Mouse (Mus musculus) heart, embryonic 15.5 days (tissue): ENCODE data around the gene Lrfn5. TPM values are rescaled to one million over a fixed set of nuclear protein-coding genes. Genes with fewer than 3 reads are reported as not detected.

Experiments
- ATAC-seq: fragments of 200-750 bp; cut with Nextera tagmentation; replicated peaks from 2 replicates; pipeline ENCODE4 v1.8.0; 2017; ENCODE audit warnings: low read depth, moderate TSS enrichment; ENCODE audit not compliant: insufficient number of reproducible peaks, insufficient read depth, low FRiP score
- H3K27ac ChIP-seq: fragments of 300-500 bp; sonication (generic); 2 replicates; pipeline ENCODE4 v1.5.1; 2015; ENCODE audit warnings: mild to moderate bottlenecking, inconsistent platforms
- H3K27me3 ChIP-seq: fragments of 300-500 bp; sonication (generic); 2 replicates; pipeline ENCODE4 v1.6.1; 2015; ENCODE audit warnings: inconsistent platforms
- H3K36me3 ChIP-seq: fragments of 300-500 bp; sonication (generic); 2 replicates; pipeline ENCODE4 v1.6.1; 2015; ENCODE audit warnings: mild to moderate bottlenecking, inconsistent platforms
- H3K4me1 ChIP-seq: fragments of 300-500 bp; sonication (generic); replicated peaks from 2 replicates; pipeline ENCODE4 v1.6.1; 2015; ENCODE audit warnings: inconsistent platforms
- H3K4me2 ChIP-seq: fragments of 300-500 bp; sonication (generic); 2 replicates; pipeline ENCODE4 v1.6.1; 2015; ENCODE audit warnings: inconsistent platforms, mild to moderate bottlenecking, moderate library complexity
- H3K4me3 ChIP-seq: fragments of 300-500 bp; sonication (generic); 2 replicates; pipeline ENCODE4 v1.5.1; 2015; ENCODE audit warnings: mild to moderate bottlenecking, inconsistent platforms
- H3K9ac ChIP-seq: fragments of 300-500 bp; sonication (generic); 2 replicates; pipeline ENCODE4 v1.6.1; 2015; ENCODE audit warnings: mild to moderate bottlenecking, inconsistent platforms
- H3K9me3 ChIP-seq: fragments of 300-500 bp; sonication (generic); replicated peaks from 2 replicates; pipeline ENCODE4 v1.6.1; 2016; ENCODE audit warnings: inconsistent platforms
- WGBS: fragments of 180-500 bp; shearing (Covaris S2); methylation state at CpG from one replicate; pipeline ENCODE4 v1.1.7; 2015; ENCODE audit warnings: mixed read lengths; 5-methylcytosine and 5-hydroxymethylcytosine counted together
- polyA plus RNA-seq: library from polyadenylated mRNA; unstranded; fragments of >200 nt; fragmentation: Nextera tagmentation; extraction: Ambion mirVana; gene quantifications from 2 replicates; pipeline ENCODE4 v1.2.1, GENCODE M21; 2015

Lrfn5 gene
- polyA plus RNA-seq: 0.15 and 0.20 TPM in 2 replicates

- peaks cover 23% of the 10 kb centered on the region for H3K4me1 ChIP-seq
- WGBS: under 1% methylated on average over 48 of the region's 50 CpGs
- H3K4me3 ChIP-seq: peak within 1 kb of the TSS; percentile 67
- H3K27ac ChIP-seq: no peak within 1 kb of the TSS
- no peaks in the 10 kb centered on the region for H3K9me3 ChIP-seq
- peak; percentile 80 for ATAC-seq
- peak within 1 kb of the TSS; percentile 98 for H3K4me2 ChIP-seq
- peaks cover 57% of the 10 kb centered on the region for H3K27me3 ChIP-seq
- H3K36me3 ChIP-seq: no peaks in the 10 kb centered on the region
- peak within 1 kb of the TSS; percentile 57 for H3K9ac ChIP-seq
These were observed at the start of gene Lrfn5 for GRCm38 (mm10) chr12:61522829-61523370. Gene Lrfn5, plus strand, starts transcription at chr12:61523150.

GRCm38 (mm10) chr12:61521501-61522147 is 1.3 kb upstream of the Lrfn5 start:
- Histone ChIP-seq H3K27ac (no peak overlapping the region), H3K4me1 (peaks cover 23% of the 10 kb centered on the region), H3K36me3 (no peaks in the 10 kb centered on the region), H3K4me2 (peak overlapping the region; percentile 35), H3K9ac (no peak overlapping the region), H3K27me3 (peaks cover 57% of the 10 kb centered on the region), H3K4me3 (peak overlapping the region; percentile 13), H3K9me3 (no peaks in the 10 kb centered on the region)
- WGBS: 4% methylated on average over 20 of the region's 20 CpGs
- no peak for ATAC-seq

GRCm38 (mm10) chr12:61522148-61522828 is 662 bp upstream of the Lrfn5 start:
- Histone ChIP-seq H3K36me3 (no peaks in the 10 kb centered on the region), H3K4me1 (peaks cover 23% of the 10 kb centered on the region), H3K4me2 (peak overlapping the region; percentile 98), H3K27ac (no peak overlapping the region), H3K27me3 (peaks cover 57% of the 10 kb centered on the region), H3K9me3 (no peaks in the 10 kb centered on the region), H3K9ac (peak overlapping the region; percentile 57; the same call in 1 of the 2 replicates), H3K4me3 (peak overlapping the region; percentile 67)
- 6% methylated on average over 6 of the region's 6 CpGs for WGBS
- ATAC-seq: no peak

GRCm38 (mm10) chr12:61523631-61524182 is 757 bp downstream of the Lrfn5 start:
- Histone ChIP-seq H3K4me3 (peak overlapping the region; percentile 67), H3K27ac (no peak overlapping the region), H3K4me2 (peak overlapping the region; percentile 98), H3K9me3 (no peaks in the 10 kb centered on the region), H3K36me3 (no peaks in the 10 kb centered on the region), H3K27me3 (peaks cover 57% of the 10 kb centered on the region), H3K9ac (no peak overlapping the region), H3K4me1 (peaks cover 23% of the 10 kb centered on the region)
- no peak for ATAC-seq
- 2% methylated on average over 16 of the region's 16 CpGs for WGBS

GRCm38 (mm10) chr12:61524183-61524651 is 1.3 kb downstream of the Lrfn5 start:
- peaks cover 23% of the 10 kb centered on the region for H3K4me1 ChIP-seq
- H3K27me3 ChIP-seq: peaks cover 57% of the 10 kb centered on the region
- under 1% methylated on average over 33 of the region's 33 CpGs for WGBS
- H3K9me3 ChIP-seq: no peaks in the 10 kb centered on the region
- no peak for ATAC-seq
- no peak overlapping the region for H3K9ac ChIP-seq
- H3K4me2 ChIP-seq: peak overlapping the region; percentile 98
- peak overlapping the region; percentile 67 for H3K4me3 ChIP-seq
- no peak overlapping the region for H3K27ac ChIP-seq
- H3K36me3 ChIP-seq: no peaks in the 10 kb centered on the region

- WGBS: 3% methylated on average over 9 of the region's 9 CpGs
- Histone ChIP-seq H3K4me1 (peaks cover 23% of the 10 kb centered on the region), H3K9me3 (no peaks in the 10 kb centered on the region), H3K4me3 (no peak overlapping the region), H3K4me2 (peak overlapping the region; percentile 29), H3K27ac (no peak overlapping the region), H3K27me3 (peaks cover 49% of the 10 kb centered on the region), H3K36me3 (no peaks in the 10 kb centered on the region), H3K9ac (no peak overlapping the region)
- ATAC-seq: no peak
These were observed 3.2 kb downstream of the Lrfn5 start for GRCm38 (mm10) chr12:61526199-61526598.

GRCm38 (mm10) chr12:61579949-61580348 is 57.0 kb downstream of the Lrfn5 start:
- Histone ChIP-seq H3K4me1 (no peaks in the 10 kb centered on the region), H3K27ac (no peak overlapping the region), H3K9me3 (no peaks in the 10 kb centered on the region; the same call in 1 of the 2 replicates), H3K9ac (no peak overlapping the region), H3K36me3 (no peaks in the 10 kb centered on the region), H3K4me2 (no peak overlapping the region), H3K27me3 (no peaks in the 10 kb centered on the region), H3K4me3 (no peak overlapping the region)
- ATAC-seq: no peak
- 48% methylated on average over 5 of the region's 5 CpGs for WGBS

GRCm38 (mm10) chr12:61600305-61600704 is 77.4 kb downstream of the Lrfn5 start:
- Histone ChIP-seq H3K9me3 (no peaks in the 10 kb centered on the region), H3K27me3 (no peaks in the 10 kb centered on the region), H3K4me3 (no peak overlapping the region), H3K4me2 (no peak overlapping the region), H3K4me1 (no peaks in the 10 kb centered on the region), H3K9ac (no peak overlapping the region), H3K36me3 (no peaks in the 10 kb centered on the region), H3K27ac (no peak overlapping the region)
- ATAC-seq: no peak

- WGBS: 84% methylated on average over 3 of the region's 3 CpGs
- Histone ChIP-seq H3K36me3 (no peaks in the 10 kb centered on the region), H3K4me2 (no peak overlapping the region), H3K27me3 (no peaks in the 10 kb centered on the region), H3K9ac (no peak overlapping the region), H3K27ac (no peak overlapping the region), H3K9me3 (no peaks in the 10 kb centered on the region), H3K4me3 (no peak overlapping the region), H3K4me1 (no peaks in the 10 kb centered on the region)
- ATAC-seq: no peak
These were observed 84.9 kb downstream of the Lrfn5 start for GRCm38 (mm10) chr12:61607871-61608270.

GRCm38 (mm10) chr12:61610081-61610480 is 87.1 kb downstream of the Lrfn5 start:
- WGBS: 62% methylated on average over 1 of the region's 1 CpGs
- Histone ChIP-seq H3K4me1 (no peaks in the 10 kb centered on the region), H3K9me3 (no peaks in the 10 kb centered on the region), H3K27me3 (no peaks in the 10 kb centered on the region), H3K27ac (no peak overlapping the region), H3K36me3 (no peaks in the 10 kb centered on the region), H3K4me3 (no peak overlapping the region), H3K9ac (no peak overlapping the region), H3K4me2 (no peak overlapping the region)
- no peak for ATAC-seq

- ATAC-seq: no peak
- no peaks in the 10 kb centered on the region for H3K27me3 ChIP-seq
These were observed 101.6 kb downstream of the Lrfn5 start for GRCm38 (mm10) chr12:61624532-61624931.

More at GRCm38 (mm10) chr12:61624532-61624931, 101.6 kb downstream of the Lrfn5 start:
- H3K9me3 ChIP-seq: no peaks in the 10 kb centered on the region
- H3K27ac ChIP-seq: no peak overlapping the region
- H3K9ac ChIP-seq: no peak overlapping the region
- no peak overlapping the region for H3K4me2 ChIP-seq
- H3K36me3 ChIP-seq: no peaks in the 10 kb centered on the region
- no peak overlapping the region for H3K4me3 ChIP-seq
- H3K4me1 ChIP-seq: no peaks in the 10 kb centered on the region
